Mouse (Mus musculus) heart, postnatal 36 days (tissue): ENCODE results near the gene Gpatch2l. TPM values are rescaled to one million over a fixed set of nuclear protein-coding genes. Genes with fewer than 3 reads are reported as not detected.

Experiments used
- DNase-seq, 2 experiments: peaks; one replicate each; pipeline ENCODE4 v3.0.0; 2021 to 2022
- intact Hi-C: fragments of 180-260 bp; cut with DNase I; formaldehyde crosslinking; loops from one replicate; pipeline ENCODE4 v1.15.1; 2025
- total RNA-seq, 2 experiments: library from RNA; stranded (reverse); gene quantifications; 2 replicates each; pipeline ENCODE4 v1.2.3; 2021

Gpatch2l gene
- 10 to 100 TPM; 12.7 to 14.0 TPM for total RNA-seq

- peak; percentile 95 to 96 for DNase-seq
- intact Hi-C loops = no loop called here
These were observed at the start of gene Gpatch2l for GRCm38 (mm10) chr12:86241604-86242536. Gpatch2l (plus strand) TSS chr12:86241858.

GRCm38 (mm10) chr12:86192036-86192449, 49.6 kb upstream of the Gpatch2l start:
- intact Hi-C loops = no loop called here

GRCm38 (mm10) chr12:86196944-86197343, 44.7 kb upstream of the Gpatch2l start:
- intact Hi-C loops = no loop called here
- DNase-seq = no peak

More at GRCm38 (mm10) chr12:86192036-86192449, 49.6 kb upstream of the Gpatch2l start:
- DNase-seq = no peak

- no peak for DNase-seq
- intact Hi-C loops = no loop called here
These were observed 38.1 kb upstream of the Gpatch2l start for GRCm38 (mm10) chr12:86203443-86204057.

- DNase-seq = no peak
- intact Hi-C loops = no loop called here
These were observed 30.5 kb upstream of the Gpatch2l start for GRCm38 (mm10) chr12:86211099-86211520.

- peak; percentile 38 to 67 for DNase-seq
- intact Hi-C loops = no loop called here
These were observed 28.8 kb upstream of the Gpatch2l start for GRCm38 (mm10) chr12:86212693-86213470.

- intact Hi-C loops = no loop called here
- DNase-seq = no peak
These were observed 27.5 kb upstream of the Gpatch2l start for GRCm38 (mm10) chr12:86214201-86214600.

- intact Hi-C loops = no loop called here
- DNase-seq = no peak
These were observed 24.8 kb upstream of the Gpatch2l start for GRCm38 (mm10) chr12:86216687-86217421.

GRCm38 (mm10) chr12:86220200-86221021, 21.2 kb upstream of the Gpatch2l start:
- intact Hi-C loops = no loop called here
- no peak for DNase-seq

- intact Hi-C loops = no loop called here
- DNase-seq = no peak
These were observed 20.5 kb upstream of the Gpatch2l start for GRCm38 (mm10) chr12:86221074-86221703.

- intact Hi-C loops = no loop called here
- no peak for DNase-seq
These were observed 7.4 kb upstream of the Gpatch2l start for GRCm38 (mm10) chr12:86234295-86234694.

- DNase-seq = no peak
- intact Hi-C loops = no loop called here
These were observed 2.9 kb upstream of the Gpatch2l start for GRCm38 (mm10) chr12:86238736-86239135.

- intact Hi-C loops = no loop called here
- peak in 1 of 2 experiments; percentile 5 for DNase-seq
These were observed 905 bp downstream of the Gpatch2l start for GRCm38 (mm10) chr12:86242563-86242962.

- DNase-seq = no peak
- intact Hi-C loops = no loop called here
These were observed 2.3 kb downstream of the Gpatch2l start for GRCm38 (mm10) chr12:86243936-86244335.

- no peak for DNase-seq
- intact Hi-C loops = no loop called here
These were observed 8.5 kb downstream of the Gpatch2l start for GRCm38 (mm10) chr12:86250183-86250582.

GRCm38 (mm10) chr12:86254910-86255309, 13.3 kb downstream of the Gpatch2l start:
- intact Hi-C loops = no loop called here
- no peak for DNase-seq

GRCm38 (mm10) chr12:86271626-86272025, 30.0 kb downstream of the Gpatch2l start:
- intact Hi-C loops = no loop called here
- no peak for DNase-seq

GRCm38 (mm10) chr12:86274246-86274645, 32.6 kb downstream of the Gpatch2l start:
- no peak for DNase-seq
- intact Hi-C loops = no loop called here

- no peak for DNase-seq
- intact Hi-C loops = no loop called here
These were observed 34.1 kb downstream of the Gpatch2l start for GRCm38 (mm10) chr12:86275731-86276130.
